Mouse (Mus musculus) olfactory bulb, adult 2 months (tissue): ENCODE results near the gene Sf3a3. TPM values are rescaled to one million over a fixed set of nuclear protein-coding genes. Genes with fewer than 3 reads are reported as not detected.

Source experiments
- H3K27ac ChIP-seq: fragments of 200-500 bp; 2 replicates; pipeline ENCODE4 v1.5.1; 2012; ENCODE audit warnings: low read depth, low read length; ENCODE audit not compliant: insufficient read depth
- H3K4me1 ChIP-seq: fragments of 200-500 bp; 2 replicates; pipeline ENCODE4 v1.6.1; 2012; ENCODE audit warnings: low read length; ENCODE audit not compliant: control insufficient read depth, insufficient read depth
- H3K4me3 ChIP-seq: fragments of 200-500 bp; 2 replicates; pipeline ENCODE4 v1.5.1; 2012; ENCODE audit warnings: mild to moderate bottlenecking, low read depth, low read length, moderate library complexity; ENCODE audit not compliant: insufficient read depth
- CTCF ChIP-seq: fragments of 200-500 bp; IDR thresholded peaks from 2 replicates; pipeline ENCODE4 v1.5.1; 2012; ENCODE audit warnings: low read depth, mild to moderate bottlenecking, low read length, moderate library complexity; ENCODE audit not compliant: insufficient read depth
- POLR2A ChIP-seq: fragments of 200-500 bp; IDR thresholded peaks from 2 replicates; pipeline ENCODE4 v1.6.1; 2012; ENCODE audit warnings: mild to moderate bottlenecking, low read depth, low read length, moderate library complexity; ENCODE audit not compliant: insufficient read depth
- WGBS: fragments of 180-500 bp; shearing (Covaris S2); methylation state at CpG from one replicate; pipeline ENCODE4 v1.1.7; 2018; 5-methylcytosine and 5-hydroxymethylcytosine counted together
- polyA plus RNA-seq: library from polyadenylated mRNA; stranded (reverse); fragments of >200 nt; gene quantifications from 2 replicates; pipeline ENCODE4 v1.2.4, GENCODE M21; 2012; ENCODE audit warnings: low replicate concordance; ENCODE audit not compliant: missing spikeins, insufficient read depth, insufficient read length

Gene Sf3a3
- not detected in 2 replicates for polyA plus RNA-seq

DNA sequence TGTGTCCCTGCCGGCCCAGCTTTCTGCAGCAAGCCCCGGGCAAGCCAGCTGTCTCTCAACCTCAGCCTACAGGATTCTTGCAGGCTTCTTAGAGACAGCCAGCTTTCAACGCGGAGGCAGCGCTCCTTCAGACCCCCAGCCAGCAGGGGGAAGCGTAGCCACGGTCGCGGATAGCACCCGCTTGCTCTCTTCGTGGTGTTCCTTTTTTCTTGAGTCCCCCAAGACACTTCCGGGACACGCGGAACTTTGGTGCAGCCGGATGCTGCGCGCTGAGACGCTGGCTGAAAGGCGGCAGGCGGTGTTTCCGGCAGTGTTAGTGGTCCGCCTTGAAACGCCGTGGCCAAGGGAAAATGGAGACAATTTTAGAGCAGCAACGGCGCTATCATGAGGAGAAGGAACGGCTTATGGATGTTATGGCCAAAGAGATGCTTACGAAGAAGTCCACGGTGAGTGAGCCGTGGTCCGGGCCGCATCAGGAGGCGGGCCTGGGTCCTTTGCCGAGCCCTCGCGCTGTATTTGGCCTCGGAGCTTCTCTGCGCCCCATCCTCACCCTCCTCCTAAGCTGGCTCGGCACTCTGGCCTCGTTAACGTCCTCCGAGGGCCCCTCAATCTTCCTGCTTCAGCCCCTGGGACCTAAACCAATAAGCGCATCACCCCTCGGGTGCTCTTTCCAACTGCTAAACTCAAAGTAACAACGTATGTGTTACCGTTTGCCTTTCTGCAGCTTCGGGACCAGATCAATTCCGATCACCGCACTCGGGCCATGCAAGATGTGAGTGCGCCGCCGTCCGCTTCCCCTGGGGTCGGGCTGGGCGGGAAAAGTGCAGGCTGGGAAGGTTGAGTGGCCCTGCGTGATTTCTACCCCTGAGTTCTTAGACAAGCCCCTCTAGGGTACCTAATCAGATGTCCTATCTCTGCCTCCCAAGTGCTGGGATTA is at the start of gene Sf3a3:
Gene Sf3a3 (plus strand): TSS at position 232 of the 937 bp plus-strand sequence.
- under 1% methylated on average over 57 of the region's 57 CpGs for WGBS
- Histone ChIP-seq H3K4me1 (peaks cover 8% of the 10 kb centered on the region), H3K4me3 (peak within 1 kb of the TSS; percentile 90), H3K27ac (0 out of 2 replicates have a peak within 1 kb of the TSS, but pooled peaks have one; percentile 27)
- peak; percentile 53; the same call in 1 of the 2 replicates for TF ChIP-seq POLR2A
- peak; percentile 67 for TF ChIP-seq CTCF

GRCm38 (mm10) chr4:124667476-124668033 is 47.0 kb upstream of the Sf3a3 start:
- Histone ChIP-seq H3K4me1 (peaks cover 31% of the 10 kb centered on the region), H3K27ac (no peak overlapping the region), H3K4me3 (no peak overlapping the region)
- 78% methylated on average over 14 of the region's 14 CpGs for WGBS
- no peak for TF ChIP-seq CTCF
- TF ChIP-seq POLR2A, result no peak

- H3K4me1 ChIP-seq, result peaks cover 36% of the 10 kb centered on the region
- WGBS, result 39% methylated on average over 8 of the region's 8 CpGs
- H3K27ac ChIP-seq, result no peak overlapping the region
- TF ChIP-seq POLR2A, result no peak
- TF ChIP-seq CTCF, result no peak
- H3K4me3 ChIP-seq, result no peak overlapping the region
These were observed 46.5 kb upstream of the Sf3a3 start for GRCm38 (mm10) chr4:124668078-124668477.

DNA sequence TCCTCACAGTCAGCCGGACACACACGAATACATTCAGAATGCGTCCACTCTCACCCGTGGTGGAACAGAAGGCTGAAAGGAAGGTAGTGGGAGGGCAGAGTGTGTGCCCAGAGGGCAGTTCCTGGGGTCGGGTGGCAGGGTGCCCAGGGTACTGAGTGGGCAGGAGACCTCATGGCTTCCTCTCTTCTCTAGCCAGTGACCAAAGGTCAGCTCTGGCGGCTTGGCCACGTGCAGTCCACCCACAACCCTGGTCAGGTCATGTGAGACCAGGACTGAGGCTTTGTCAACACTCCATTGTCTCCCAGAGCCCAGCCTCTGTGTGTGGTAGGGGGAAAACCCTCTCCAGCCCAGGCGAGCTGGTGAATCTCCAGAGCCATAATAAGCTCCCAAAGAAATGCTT is 44.3 kb upstream of the Sf3a3 start:
- TF ChIP-seq CTCF (no peak), POLR2A (no peak)
- H3K4me1 ChIP-seq, result peaks cover 35% of the 10 kb centered on the region
- WGBS, result 71% methylated on average over 8 of the region's 8 CpGs

DNA sequence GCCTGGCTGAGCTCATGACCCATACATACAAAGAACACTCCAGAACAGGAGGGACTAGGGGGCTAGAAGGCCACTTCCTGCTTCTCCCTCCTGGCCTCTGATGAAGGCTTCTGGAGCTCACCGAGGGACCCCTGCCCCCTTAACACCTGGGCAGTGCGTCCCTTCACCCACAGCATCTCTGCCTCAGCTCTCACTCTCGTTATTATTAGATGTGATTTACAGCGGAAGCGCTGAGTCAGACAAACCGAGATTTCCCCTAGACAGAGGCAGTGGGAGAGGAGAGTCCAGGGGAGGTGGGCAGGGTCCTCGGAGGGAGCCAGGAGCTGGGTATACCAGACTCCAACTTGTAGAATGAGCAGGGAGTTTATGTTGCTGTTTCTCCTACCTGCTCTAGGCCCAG is 43.0 kb upstream of the Sf3a3 start:
- TF ChIP-seq POLR2A, result no peak
- TF ChIP-seq CTCF, result no peak
- WGBS, result 53% methylated on average over 7 of the region's 7 CpGs
- Histone ChIP-seq H3K4me3 (no peak overlapping the region), H3K4me1 (peaks cover 35% of the 10 kb centered on the region), H3K27ac (no peak overlapping the region)

More for the DNA sequence above, 44.3 kb upstream of the Sf3a3 start:
- H3K27ac ChIP-seq, result no peak overlapping the region
- no peak overlapping the region for H3K4me3 ChIP-seq

DNA sequence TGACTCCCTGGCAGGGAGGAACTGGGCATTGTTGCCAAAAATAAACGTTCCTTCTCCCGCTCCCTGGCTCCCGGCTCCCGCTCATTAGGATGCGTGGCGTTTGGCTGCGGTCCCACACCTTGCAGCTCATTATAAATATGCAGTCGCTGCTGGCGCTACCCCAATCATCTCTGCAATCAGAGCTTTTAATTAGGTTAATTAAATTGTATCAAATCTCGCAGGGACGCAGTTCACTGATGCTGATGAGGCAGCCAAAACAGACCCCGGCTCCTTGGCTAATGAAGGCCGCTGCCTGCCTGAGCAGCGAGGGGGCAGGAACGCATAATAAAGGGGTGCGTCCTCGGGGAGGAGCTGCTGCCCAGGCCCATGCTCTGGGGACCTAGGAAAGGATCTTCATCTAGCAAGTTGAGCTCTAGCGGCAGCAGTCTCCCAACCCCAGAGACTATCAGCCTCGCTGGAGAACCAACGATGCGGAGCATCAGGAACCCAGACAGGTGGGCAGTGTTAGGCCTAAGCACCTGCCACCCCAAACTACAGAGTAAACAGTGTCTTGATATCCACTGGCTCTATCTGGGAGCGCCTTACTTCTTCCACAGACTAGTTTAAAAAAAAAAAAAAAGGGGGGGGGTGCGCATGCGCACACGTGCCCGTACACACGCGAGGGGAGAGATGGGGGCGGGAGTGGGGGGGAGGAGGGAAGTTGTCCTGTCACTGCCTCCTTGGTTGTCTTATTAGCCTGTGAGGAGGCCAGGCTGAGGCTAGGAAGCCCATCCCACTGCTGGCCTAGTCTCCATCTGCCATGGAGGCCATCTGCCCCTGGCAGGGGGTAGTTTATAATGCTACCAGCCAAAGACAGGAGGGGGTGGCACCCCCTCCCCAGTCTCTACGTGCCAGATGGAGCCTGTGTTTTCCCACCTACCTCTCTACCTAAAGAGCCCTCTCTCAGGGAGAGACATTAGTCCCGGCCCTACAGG is 41.9 kb upstream of the Sf3a3 start:
- WGBS, result 8% methylated on average over 31 of the region's 31 CpGs
- Histone ChIP-seq H3K27ac (no peak overlapping the region), H3K4me1 (peaks cover 33% of the 10 kb centered on the region), H3K4me3 (peak overlapping the region; percentile 25)
- no peak for TF ChIP-seq POLR2A
- TF ChIP-seq CTCF, result no peak

GRCm38 (mm10) chr4:124674334-124675032 is 40.1 kb upstream of the Sf3a3 start:
- TF ChIP-seq POLR2A (no peak), CTCF (no peak)
- 67% methylated on average over 17 of the region's 17 CpGs for WGBS
- peaks cover 24% of the 10 kb centered on the region for H3K4me1 ChIP-seq
- H3K4me3 ChIP-seq, result no peak overlapping the region
- H3K27ac ChIP-seq, result no peak overlapping the region

DNA sequence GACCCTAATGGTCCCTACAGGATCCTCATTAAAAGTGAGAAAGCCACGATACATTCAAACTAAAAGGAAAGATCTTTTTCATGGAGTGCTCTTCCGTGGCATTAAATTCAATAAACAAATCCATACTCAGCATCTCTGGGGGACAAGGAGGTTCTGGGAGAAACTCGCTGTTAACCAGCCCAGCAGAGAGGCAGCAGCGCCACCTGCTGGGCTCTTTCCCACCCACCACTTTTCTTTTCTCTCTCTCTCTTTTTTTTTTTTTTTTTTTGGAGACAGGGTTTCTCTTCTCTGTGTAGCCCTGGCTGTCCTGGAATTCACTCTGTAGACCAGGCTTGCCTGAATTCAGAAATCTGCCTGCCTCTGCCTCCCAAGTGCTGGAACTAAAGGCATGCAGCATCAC is 39.5 kb upstream of the Sf3a3 start:
- TF ChIP-seq CTCF, result peak; percentile 82
- TF ChIP-seq POLR2A, result no peak
- Histone ChIP-seq H3K4me3 (no peak overlapping the region), H3K4me1 (peaks cover 24% of the 10 kb centered on the region), H3K27ac (no peak overlapping the region)
- WGBS, result 16% methylated on average over 4 of the region's 4 CpGs
